In the genomic region with DNA sequence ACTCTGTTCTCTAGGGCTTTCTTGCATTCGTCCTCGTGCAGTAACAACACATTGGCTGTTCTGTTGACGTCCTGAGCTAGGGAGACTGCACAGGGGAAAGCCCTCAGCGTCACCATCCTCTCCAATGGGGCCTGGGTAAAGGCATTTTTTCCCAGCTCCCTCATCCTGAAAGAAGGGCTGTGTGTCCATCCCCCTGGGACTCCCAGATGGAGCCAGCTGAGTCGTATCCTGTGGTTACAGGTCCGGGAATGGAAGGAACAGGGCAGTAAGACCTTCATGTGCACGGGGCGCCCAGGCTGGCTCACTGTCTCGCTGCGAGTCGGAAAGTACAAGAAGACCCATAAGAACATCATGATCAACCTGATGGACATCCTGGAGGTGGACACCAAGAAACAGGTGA, we compare ENCODE assay signal across 19 mouse cellular contexts. TPM values are rescaled to one million over a fixed set of nuclear protein-coding genes. Genes with fewer than 3 reads are reported as not detected.
DNase-seq lines count a peak whose midpoint lies in the region; ATAC-seq lines count a peak whose summit lies in the region.
"Had no signal": no experiment of that assay in that cellular context is flagged by ENCODE, and none has a peak within 500 bp of the region (broad histone marks: within the 10 kb centered on the region; RNA-seq: fewer than 3 reads in every experiment).

No protein-coding gene starts in this region.

- 90% methylated on average over 11 of the region's 11 CpGs for WGBS in forebrain, embryonic 13.5 days
- 94% methylated on average over 11 of the region's 11 CpGs for WGBS in forebrain, embryonic 10.5 days
- WGBS in midbrain, embryonic 10.5 days: 93% methylated on average over 11 of the region's 11 CpGs
- WGBS in midbrain, embryonic 11.5 days: 94% methylated on average over 11 of the region's 11 CpGs
- WGBS in liver, embryonic 16.5 days (ENCODE audit: insufficient replicate concordance): 86% methylated on average over 11 of the region's 11 CpGs
- 87% methylated on average over 11 of the region's 11 CpGs for WGBS in neural tube, embryonic 14.5 days

- H3K4me1 ChIP-seq in forebrain, embryonic 13.5 days: peaks cover 35% of the 10 kb centered on the region
- H3K4me1 ChIP-seq in forebrain, embryonic 10.5 days: peaks cover 46% of the 10 kb centered on the region
- H3K4me1 ChIP-seq in midbrain, embryonic 10.5 days: peaks cover 46% of the 10 kb centered on the region
- peaks cover 31% of the 10 kb centered on the region for H3K4me1 ChIP-seq in midbrain, embryonic 11.5 days (ENCODE audit: control insufficient read depth, insufficient read depth, low read length)
- peaks cover 30% of the 10 kb centered on the region for H3K4me1 ChIP-seq in liver, embryonic 16.5 days (ENCODE audit: control insufficient read depth, low read depth, low read length)
- H3K4me1 ChIP-seq in neural tube, embryonic 14.5 days (ENCODE audit: control insufficient read depth, insufficient read depth, low read length): peaks cover 26% of the 10 kb centered on the region

- H3K27me3 ChIP-seq in forebrain, embryonic 13.5 days: no peaks in the 10 kb centered on the region
- no peaks in the 10 kb centered on the region; the same call in 1 of the 2 replicates for H3K27me3 ChIP-seq in forebrain, embryonic 10.5 days (ENCODE audit: poor library complexity, severe bottlenecking)
- peaks cover 30% of the 10 kb centered on the region for H3K27me3 ChIP-seq in midbrain, embryonic 10.5 days (ENCODE audit: low read depth, poor library complexity, severe bottlenecking)
- H3K27me3 ChIP-seq in midbrain, embryonic 11.5 days (ENCODE audit: control insufficient read depth, insufficient read depth, low read length): no peaks in the 10 kb centered on the region
- no peaks in the 10 kb centered on the region for H3K27me3 ChIP-seq in liver, embryonic 16.5 days (ENCODE audit: control insufficient read depth, insufficient read depth, low read depth, low read length)
- H3K27me3 ChIP-seq in neural tube, embryonic 14.5 days (ENCODE audit: control insufficient read depth, insufficient read depth, low read length): peaks cover 3% of the 10 kb centered on the region; the same call in 1 of the 2 replicates

- H3K9ac ChIP-seq in forebrain, embryonic 13.5 days: no peak overlapping the region
- H3K9ac ChIP-seq in midbrain, embryonic 11.5 days (ENCODE audit: low read length): no peak overlapping the region
- no peak overlapping the region for H3K9ac ChIP-seq in liver, embryonic 16.5 days (ENCODE audit: low read depth, low read length)
- no peak overlapping the region for H3K9ac ChIP-seq in neural tube, embryonic 14.5 days (replicated peaks; ENCODE audit: low read depth, low read length)

- H3K36me3 ChIP-seq in forebrain, embryonic 13.5 days (ENCODE audit: poor library complexity, severe bottlenecking): peaks cover 46% of the 10 kb centered on the region
- peaks cover 71% of the 10 kb centered on the region for H3K36me3 ChIP-seq in forebrain, embryonic 10.5 days (replicated peaks)
- peaks cover 62% of the 10 kb centered on the region for H3K36me3 ChIP-seq in midbrain, embryonic 10.5 days
- peaks cover 15% of the 10 kb centered on the region; the same call in 1 of the 2 replicates for H3K36me3 ChIP-seq in midbrain, embryonic 11.5 days (ENCODE audit: control insufficient read depth, insufficient read depth, low read length)
- H3K36me3 ChIP-seq in liver, embryonic 16.5 days (ENCODE audit: control insufficient read depth, insufficient read depth): peaks cover 19% of the 10 kb centered on the region
- peaks cover 18% of the 10 kb centered on the region; the same call in 1 of the 2 replicates for H3K36me3 ChIP-seq in neural tube, embryonic 14.5 days (ENCODE audit: control insufficient read depth, insufficient read depth, low read length)

- no peak for ATAC-seq in forebrain, embryonic 13.5 days
- ATAC-seq in midbrain, embryonic 11.5 days (ENCODE audit: low FRiP score): no peak
- ATAC-seq in liver, embryonic 16.5 days (ENCODE audit: low read depth): no peak
- ATAC-seq in neural tube, embryonic 14.5 days (ENCODE audit: low read depth): no peak

- no peak overlapping the region for H3K27ac ChIP-seq in forebrain, embryonic 13.5 days
- no peak overlapping the region for H3K27ac ChIP-seq in forebrain, embryonic 10.5 days
- no peak overlapping the region for H3K27ac ChIP-seq in midbrain, embryonic 10.5 days (replicated peaks)
- no peak overlapping the region for H3K27ac ChIP-seq in midbrain, embryonic 11.5 days (ENCODE audit: low read depth, low read length)
- no peak overlapping the region for H3K27ac ChIP-seq in liver, embryonic 16.5 days (ENCODE audit: low read length)
- H3K27ac ChIP-seq in neural tube, embryonic 14.5 days (ENCODE audit: low read depth, low read length): no peak overlapping the region
- H3K27ac ChIP-seq: gastrocnemius, adult 2 months; macrophage had no signal

- no peak for DNase-seq in forebrain, embryonic 10.5 days (ENCODE audit: extremely low spot score, low spot score)
- DNase-seq in midbrain, embryonic 10.5 days (ENCODE audit: low spot score): no peak
- DNase-seq in midbrain, embryonic 11.5 days (ENCODE audit: low spot score, missing footprints): no peak
- no peak for DNase-seq in Muller cell, postnatal 12 days (ENCODE audit: inconsistent ontology term)
- DNase-seq in layer of hippocampus, postnatal 25 days (ENCODE audit: extremely low spot score in 1 of 2, low spot score in 1 of 2): no peak
- DNase-seq: cerebellum, adult 9-10 months; embryo, embryonic 11 days; gastrocnemius, adult 2 months; heart, postnatal 36 days; kidney, adult 9 months had no signal

- peak overlapping the region; percentile 83 for H3K4me2 ChIP-seq in forebrain, embryonic 13.5 days
- H3K4me2 ChIP-seq in midbrain, embryonic 11.5 days: no peak overlapping the region
- peak overlapping the region; percentile 95 for H3K4me2 ChIP-seq in liver, embryonic 16.5 days (ENCODE audit: low read depth, low read length)
- peak overlapping the region; percentile 64; the same call in 1 of the 2 replicates for H3K4me2 ChIP-seq in neural tube, embryonic 14.5 days (ENCODE audit: low read depth, low read length)

- H3K4me3 ChIP-seq in forebrain, embryonic 13.5 days: no peak overlapping the region
- no peak overlapping the region for H3K4me3 ChIP-seq in forebrain, embryonic 10.5 days
- H3K4me3 ChIP-seq in midbrain, embryonic 10.5 days: peak overlapping the region; percentile 98; the same call in 1 of the 2 replicates
- no peak overlapping the region for H3K4me3 ChIP-seq in midbrain, embryonic 11.5 days (ENCODE audit: low read depth, low read length)
- H3K4me3 ChIP-seq in liver, embryonic 16.5 days (ENCODE audit: low read depth, low read length): peak overlapping the region; percentile 85
- no peak overlapping the region for H3K4me3 ChIP-seq in neural tube, embryonic 14.5 days (ENCODE audit: low read depth, low read length)
- H3K4me3 ChIP-seq: gastrocnemius, adult 2 months had no signal

- H3K9me3 ChIP-seq in forebrain, embryonic 13.5 days (replicated peaks): no peaks in the 10 kb centered on the region
- no peaks in the 10 kb centered on the region for H3K9me3 ChIP-seq in forebrain, embryonic 10.5 days
- H3K9me3 ChIP-seq in midbrain, embryonic 10.5 days (replicated peaks): no peaks in the 10 kb centered on the region
- H3K9me3 ChIP-seq in midbrain, embryonic 11.5 days (ENCODE audit: control insufficient read depth, low read length): no peaks in the 10 kb centered on the region
- H3K9me3 ChIP-seq in liver, embryonic 16.5 days (replicated peaks; ENCODE audit: control insufficient read depth, low read length): no peaks in the 10 kb centered on the region
- no peaks in the 10 kb centered on the region for H3K9me3 ChIP-seq in neural tube, embryonic 14.5 days (ENCODE audit: control insufficient read depth, low read length)

RNA-seq across cellular contexts. Expression of a gene that starts 3.3 kb away (rescaled TPM):
- 6.5 and 8.5 TPM in 2 replicates for polyA plus RNA-seq in forebrain, embryonic 13.5 days (2015; fragmentation: Nextera tagmentation; extraction: Ambion mirVana)
- polyA plus RNA-seq in forebrain, embryonic 10.5 days (2016; fragmentation: Nextera tagmentation; extraction: Ambion mirVana): 10.5 and 11.7 TPM in 2 replicates
- 11.0 and 11.9 TPM in 2 replicates for polyA plus RNA-seq in midbrain, embryonic 10.5 days (2016; fragmentation: Nextera tagmentation; extraction: Ambion mirVana)
- 25.0 and 27.1 TPM in 2 replicates for polyA plus RNA-seq in midbrain, embryonic 11.5 days (2014; fragmentation: Nextera tagmentation; extraction: Ambion mirVana)
- polyA plus RNA-seq in liver, embryonic 16.5 days (2015; fragmentation: Nextera tagmentation; extraction: Ambion mirVana): 7.7 and 8.1 TPM in 2 replicates
- 24.0 and 24.3 TPM in 2 replicates for polyA plus RNA-seq in neural tube, embryonic 14.5 days (2014; fragmentation: Nextera tagmentation; extraction: Ambion mirVana)
- 10 to 100 TPM; 72.3 to 77.3 TPM for total RNA-seq in layer of hippocampus, postnatal 25 days (2021)

RNA-seq across cellular contexts. Expression of a gene that starts 52.9 kb away (rescaled TPM):
- polyA plus RNA-seq in forebrain, embryonic 13.5 days (2015; fragmentation: Nextera tagmentation; extraction: Ambion mirVana): 0.20 TPM in 1 of 2 replicates, not detected in the other
- polyA plus RNA-seq in forebrain, embryonic 10.5 days (2016; fragmentation: Nextera tagmentation; extraction: Ambion mirVana): 0.36 TPM in 1 of 2 replicates, not detected in the other
- not detected in 2 replicates for polyA plus RNA-seq in midbrain, embryonic 10.5 days (2016; fragmentation: Nextera tagmentation; extraction: Ambion mirVana)
- 0.18 and 0.25 TPM in 2 replicates for polyA plus RNA-seq in midbrain, embryonic 11.5 days (2014; fragmentation: Nextera tagmentation; extraction: Ambion mirVana)
- not detected in 2 replicates for polyA plus RNA-seq in liver, embryonic 16.5 days (2015; fragmentation: Nextera tagmentation; extraction: Ambion mirVana)
- polyA plus RNA-seq in neural tube, embryonic 14.5 days (2014; fragmentation: Nextera tagmentation; extraction: Ambion mirVana): not detected in 2 replicates
- total RNA-seq in layer of hippocampus, postnatal 25 days (2021): not detected
- total RNA-seq: adrenal gland, adult 18-20 months; gastrocnemius, adult 2 months; heart, adult 8-10 months; heart, postnatal 36 days; layer of hippocampus, adult 18-20 months; neutrophil, adult 5-6 weeks had no signal
- polyA plus RNA-seq: erythroblast, embryonic 14.5 days; macrophage had no signal

RNA-seq across cellular contexts. Expression of a gene that starts 58.1 kb away (rescaled TPM):
- 0.14 and 0.25 TPM in 2 replicates for polyA plus RNA-seq in forebrain, embryonic 13.5 days (2015; fragmentation: Nextera tagmentation; extraction: Ambion mirVana)
- not detected in 2 replicates for polyA plus RNA-seq in forebrain, embryonic 10.5 days (2016; fragmentation: Nextera tagmentation; extraction: Ambion mirVana)
- polyA plus RNA-seq in midbrain, embryonic 10.5 days (2016; fragmentation: Nextera tagmentation; extraction: Ambion mirVana): not detected in 2 replicates
- not detected in 2 replicates for polyA plus RNA-seq in midbrain, embryonic 11.5 days (2014; fragmentation: Nextera tagmentation; extraction: Ambion mirVana)
- 0.04 and 0.22 TPM in 2 replicates for polyA plus RNA-seq in liver, embryonic 16.5 days (2015; fragmentation: Nextera tagmentation; extraction: Ambion mirVana)
- polyA plus RNA-seq in neural tube, embryonic 14.5 days (2014; fragmentation: Nextera tagmentation; extraction: Ambion mirVana): 1.7 and 3.0 TPM in 2 replicates
- total RNA-seq in layer of hippocampus, postnatal 25 days (2021): under 1 TPM; 0.38 to 0.59 TPM
- total RNA-seq: gastrocnemius, adult 2 months; heart, postnatal 36 days; neutrophil, adult 5-6 weeks had no signal
- polyA plus RNA-seq: erythroblast, embryonic 14.5 days; macrophage had no signal

Comparison
In these comparisons a context has a peak if more than half of its experiments do, and no peak if none do; other contexts are left out.
1. H3K4me3 ChIP-seq: peak in midbrain, embryonic 10.5 days (single experiment) and liver, embryonic 16.5 days (single experiment); none in forebrain, embryonic 13.5 days (single experiment), forebrain, embryonic 10.5 days (single experiment), midbrain, embryonic 11.5 days (single experiment) and neural tube, embryonic 14.5 days (single experiment).